Mouse (Mus musculus): Measurements from ENCODE around the gene Dennd5b. TPM values are rescaled to one million over a fixed set of nuclear protein-coding genes. Genes with fewer than 3 reads are reported as not detected.

Gene Dennd5b
- polyA plus RNA-seq, 1 experiment from 2014 or later = 30.0 TPM

GRCm38 (mm10) chr6:148986003-148986402, 115.5 kb downstream of the Dennd5b start:
- Histone ChIP-seq H3K27me3 (ENCODE audit: control insufficient read depth, insufficient read depth, low read length) (no peaks in the 10 kb centered on the region), H3K4me3 (ENCODE audit: low read depth, low read length) (no peak overlapping the region), H3K9ac (ENCODE audit: low read depth, low read length) (no peak overlapping the region), H3K27ac (ENCODE audit: low read depth, low read length) (no peak overlapping the region), H3K36me3 (ENCODE audit: control insufficient read depth, insufficient read depth, low read length) (no peaks in the 10 kb centered on the region), H3K9me3 (ENCODE audit: control insufficient read depth, low read length) (no peaks in the 10 kb centered on the region), H3K4me1 (replicated peaks; ENCODE audit: control insufficient read depth, insufficient read depth, low read length) (no peaks in the 10 kb centered on the region), H3K4me2 (replicated peaks; ENCODE audit: low read depth, low read length) (no peak overlapping the region)
- WGBS = 85% methylated on average over 4 of the region's 4 CpGs
- ATAC-seq (ENCODE audit: low FRiP score) (no peak), DNase-seq (ENCODE audit: low spot score) (no peak)

DNA sequence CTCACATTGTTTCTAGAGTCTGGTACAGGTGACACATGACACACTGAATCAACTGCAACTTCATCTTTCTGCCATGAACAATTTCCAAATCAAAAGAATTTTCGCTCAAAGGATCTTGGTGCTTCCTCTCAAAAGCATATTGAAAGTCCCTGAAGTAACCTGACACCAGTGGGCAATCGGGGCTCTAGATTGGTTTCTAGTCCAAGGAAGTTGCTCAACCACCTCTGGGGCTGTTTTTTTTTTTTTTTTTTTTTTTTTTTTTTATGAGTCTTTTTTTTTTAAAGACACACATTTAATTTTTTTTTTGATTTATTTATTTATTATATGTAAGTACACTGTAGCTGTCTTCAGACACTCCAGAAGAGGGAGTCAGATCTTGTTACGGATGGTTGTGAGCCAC, 121.0 kb downstream of the Dennd5b start:
- no peak overlapping the region for H3K9ac ChIP-seq (ENCODE audit: low read depth, low read length)
- H3K36me3 ChIP-seq (ENCODE audit: control insufficient read depth, insufficient read depth, low read length) = no peaks in the 10 kb centered on the region
- H3K4me2 ChIP-seq (replicated peaks; ENCODE audit: low read depth, low read length) = no peak overlapping the region
- no peak overlapping the region for H3K4me3 ChIP-seq (ENCODE audit: low read depth, low read length)
- H3K27me3 ChIP-seq (ENCODE audit: control insufficient read depth, insufficient read depth, low read length) = no peaks in the 10 kb centered on the region
- no peak for ATAC-seq (ENCODE audit: low FRiP score)
- no peak for DNase-seq (ENCODE audit: low spot score)
- no peaks in the 10 kb centered on the region for H3K9me3 ChIP-seq (ENCODE audit: control insufficient read depth, low read length)
- no peaks in the 10 kb centered on the region for H3K4me1 ChIP-seq (replicated peaks; ENCODE audit: control insufficient read depth, insufficient read depth, low read length)
- 77% methylated on average over 2 of the region's 3 CpGs for WGBS
- no peak overlapping the region for H3K27ac ChIP-seq (ENCODE audit: low read depth, low read length)

DNA sequence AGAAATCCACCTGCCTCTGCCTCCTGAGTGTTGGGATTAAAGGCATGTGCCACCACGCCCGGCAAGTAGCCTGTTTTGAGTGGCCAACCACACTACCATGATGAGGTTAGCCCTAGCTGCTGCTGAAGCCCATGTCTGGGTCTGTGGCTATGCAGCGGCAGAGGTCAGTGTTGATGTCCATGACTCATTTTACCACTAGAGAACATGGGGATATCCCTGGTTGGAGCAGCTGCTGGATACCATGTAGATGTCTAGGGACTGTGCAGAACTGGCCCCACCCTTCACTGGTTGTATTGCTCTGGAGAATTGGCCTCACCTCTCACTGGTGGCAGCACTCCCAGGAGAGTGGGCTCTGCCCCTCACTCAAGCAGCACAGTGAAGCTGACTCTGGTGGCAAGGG, 126.4 kb downstream of the Dennd5b start:
- no peak overlapping the region for H3K4me2 ChIP-seq (replicated peaks; ENCODE audit: low read depth, low read length)
- no peak overlapping the region for H3K4me3 ChIP-seq (ENCODE audit: low read depth, low read length)
- no peaks in the 10 kb centered on the region for H3K27me3 ChIP-seq (ENCODE audit: control insufficient read depth, insufficient read depth, low read length)
- no peaks in the 10 kb centered on the region for H3K9me3 ChIP-seq (ENCODE audit: control insufficient read depth, low read length)
- WGBS = 93% methylated on average over 3 of the region's 3 CpGs
- ATAC-seq (ENCODE audit: low FRiP score) = no peak
- no peak for DNase-seq (ENCODE audit: low spot score)
- no peaks in the 10 kb centered on the region for H3K36me3 ChIP-seq (ENCODE audit: control insufficient read depth, insufficient read depth, low read length)
- H3K9ac ChIP-seq (ENCODE audit: low read depth, low read length) = no peak overlapping the region
- no peaks in the 10 kb centered on the region for H3K4me1 ChIP-seq (replicated peaks; ENCODE audit: control insufficient read depth, insufficient read depth, low read length)
- H3K27ac ChIP-seq (ENCODE audit: low read depth, low read length) = no peak overlapping the region

DNA sequence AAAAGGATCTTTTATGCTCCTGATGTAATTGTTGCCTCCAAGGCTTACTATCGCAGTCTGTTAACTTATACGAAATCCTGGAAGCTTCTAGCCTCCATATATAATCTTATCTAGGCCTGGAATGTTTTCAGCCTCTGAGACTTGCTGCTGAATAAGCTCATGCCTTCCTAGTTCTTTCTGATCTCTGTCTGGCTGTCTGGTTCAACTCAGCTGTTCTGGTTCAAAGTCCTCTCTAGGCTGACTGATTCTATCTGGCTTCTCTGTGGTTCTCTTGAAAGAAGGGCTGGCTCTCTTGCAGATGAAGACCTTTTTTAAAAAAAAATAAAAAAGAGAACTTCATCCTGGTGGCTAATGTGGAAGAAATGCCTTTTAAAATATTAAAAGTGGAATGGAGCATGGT, 128.6 kb downstream of the Dennd5b start:
- ATAC-seq (ENCODE audit: low FRiP score) (no peak), DNase-seq (ENCODE audit: low spot score) (no peak)
- no peak overlapping the region for H3K4me2 ChIP-seq (replicated peaks; ENCODE audit: low read depth, low read length)
- no peak overlapping the region for H3K9ac ChIP-seq (ENCODE audit: low read depth, low read length)
- no peaks in the 10 kb centered on the region for H3K9me3 ChIP-seq (ENCODE audit: control insufficient read depth, low read length)
- no peaks in the 10 kb centered on the region for H3K36me3 ChIP-seq (ENCODE audit: control insufficient read depth, insufficient read depth, low read length)
- H3K4me1 ChIP-seq (replicated peaks; ENCODE audit: control insufficient read depth, insufficient read depth, low read length) = no peaks in the 10 kb centered on the region
- WGBS = 89% methylated on average over 2 of the region's 2 CpGs
- no peaks in the 10 kb centered on the region for H3K27me3 ChIP-seq (ENCODE audit: control insufficient read depth, insufficient read depth, low read length)
- H3K27ac ChIP-seq (ENCODE audit: low read depth, low read length) = no peak overlapping the region
- no peak overlapping the region for H3K4me3 ChIP-seq (ENCODE audit: low read depth, low read length)

DNA sequence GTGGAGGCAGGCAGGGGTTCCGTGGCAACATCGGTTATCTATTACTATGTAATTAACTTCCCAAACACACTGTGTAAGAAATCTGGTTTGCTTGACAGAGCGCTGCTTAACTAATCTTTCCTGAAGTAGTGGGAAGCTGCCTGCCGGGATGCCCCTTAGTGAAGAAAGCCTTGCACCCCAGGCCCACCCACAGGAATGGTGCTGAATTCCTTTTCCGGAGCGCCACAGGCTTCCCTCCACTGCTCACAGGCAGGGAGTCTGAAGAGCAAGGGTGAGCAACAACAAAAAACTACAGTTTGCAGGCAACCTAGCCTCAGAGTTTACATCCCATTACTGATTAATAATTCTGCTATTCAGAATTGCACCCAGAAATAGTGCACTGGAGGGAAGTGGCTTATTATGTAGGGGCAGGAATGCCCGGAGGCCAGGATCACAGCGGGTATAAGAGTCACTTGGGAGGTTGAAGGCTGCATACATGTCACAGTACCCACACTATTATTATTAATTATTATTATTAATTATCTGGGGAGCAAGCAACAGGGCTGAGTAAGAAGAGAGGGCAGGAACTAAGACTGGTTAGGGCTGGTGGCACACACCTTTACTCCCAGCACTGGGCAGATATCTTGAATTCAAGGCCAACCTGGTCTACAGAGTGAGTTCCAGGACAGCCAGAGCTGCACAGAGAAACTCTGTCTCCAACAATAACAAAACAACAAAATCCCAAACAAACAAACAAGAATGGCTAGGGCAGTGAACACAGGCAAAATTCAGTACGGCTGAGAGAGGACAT, 129.2 kb downstream of the Dennd5b start:
- Histone ChIP-seq H3K27ac (ENCODE audit: low read depth, low read length) (no peak overlapping the region), H3K36me3 (ENCODE audit: control insufficient read depth, insufficient read depth, low read length) (no peaks in the 10 kb centered on the region), H3K4me1 (replicated peaks; ENCODE audit: control insufficient read depth, insufficient read depth, low read length) (no peaks in the 10 kb centered on the region), H3K9me3 (ENCODE audit: control insufficient read depth, low read length) (no peaks in the 10 kb centered on the region), H3K9ac (ENCODE audit: low read depth, low read length) (no peak overlapping the region), H3K4me3 (ENCODE audit: low read depth, low read length) (no peak overlapping the region), H3K4me2 (replicated peaks; ENCODE audit: low read depth, low read length) (no peak overlapping the region), H3K27me3 (ENCODE audit: control insufficient read depth, insufficient read depth, low read length) (no peaks in the 10 kb centered on the region)
- DNase-seq (ENCODE audit: low spot score) (no peak), ATAC-seq (ENCODE audit: low FRiP score) (no peak)
- 26% methylated on average over 9 of the region's 9 CpGs for WGBS

DNA sequence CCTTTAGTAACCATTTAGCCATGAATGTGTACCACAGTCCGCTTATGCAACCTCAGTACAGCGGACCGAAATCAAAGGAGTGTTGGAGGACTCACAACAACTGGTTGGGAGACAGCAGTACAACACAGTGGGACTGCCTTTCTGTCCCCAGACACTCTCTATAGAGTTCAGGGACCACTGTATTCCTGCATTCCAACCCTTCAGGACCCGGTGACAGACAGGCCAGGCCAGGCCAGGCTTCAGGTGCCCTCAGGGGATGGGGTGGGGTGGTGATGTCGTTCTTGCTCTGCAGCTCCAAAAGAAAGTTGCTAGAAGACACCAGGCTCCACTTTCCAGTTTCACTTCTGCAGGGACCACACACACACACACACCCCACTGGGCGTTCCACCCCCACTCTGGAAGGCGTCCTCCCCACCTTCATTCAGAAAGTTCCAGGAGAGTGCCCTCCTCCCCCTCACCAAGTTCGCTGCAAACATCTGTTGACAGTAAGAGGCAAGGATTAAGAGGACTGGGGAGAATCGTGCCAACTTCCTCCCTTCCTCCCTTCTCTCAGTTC, 130.0 kb downstream of the Dennd5b start:
- 31% methylated on average over 9 of the region's 9 CpGs for WGBS
- no peak for ATAC-seq (ENCODE audit: low FRiP score)

GRCm38 (mm10) chr6:148961285-148961684, 140.2 kb downstream of the Dennd5b start:
- 44% methylated on average over 1 of the region's 1 CpGs for WGBS

More for the DNA sequence above, 130.0 kb downstream of the Dennd5b start:
- no peak overlapping the region for H3K4me2 ChIP-seq (replicated peaks; ENCODE audit: low read depth, low read length)
- no peaks in the 10 kb centered on the region for H3K4me1 ChIP-seq (replicated peaks; ENCODE audit: control insufficient read depth, insufficient read depth, low read length)
- H3K9ac ChIP-seq (ENCODE audit: low read depth, low read length) = no peak overlapping the region
- no peaks in the 10 kb centered on the region for H3K27me3 ChIP-seq (ENCODE audit: control insufficient read depth, insufficient read depth, low read length)
- no peaks in the 10 kb centered on the region for H3K9me3 ChIP-seq (ENCODE audit: control insufficient read depth, low read length)
- H3K27ac ChIP-seq (ENCODE audit: low read depth, low read length) = no peak overlapping the region
- DNase-seq (ENCODE audit: low spot score) = no peak
- no peaks in the 10 kb centered on the region for H3K36me3 ChIP-seq (ENCODE audit: control insufficient read depth, insufficient read depth, low read length)
- no peak overlapping the region for H3K4me3 ChIP-seq (ENCODE audit: low read depth, low read length)

DNA sequence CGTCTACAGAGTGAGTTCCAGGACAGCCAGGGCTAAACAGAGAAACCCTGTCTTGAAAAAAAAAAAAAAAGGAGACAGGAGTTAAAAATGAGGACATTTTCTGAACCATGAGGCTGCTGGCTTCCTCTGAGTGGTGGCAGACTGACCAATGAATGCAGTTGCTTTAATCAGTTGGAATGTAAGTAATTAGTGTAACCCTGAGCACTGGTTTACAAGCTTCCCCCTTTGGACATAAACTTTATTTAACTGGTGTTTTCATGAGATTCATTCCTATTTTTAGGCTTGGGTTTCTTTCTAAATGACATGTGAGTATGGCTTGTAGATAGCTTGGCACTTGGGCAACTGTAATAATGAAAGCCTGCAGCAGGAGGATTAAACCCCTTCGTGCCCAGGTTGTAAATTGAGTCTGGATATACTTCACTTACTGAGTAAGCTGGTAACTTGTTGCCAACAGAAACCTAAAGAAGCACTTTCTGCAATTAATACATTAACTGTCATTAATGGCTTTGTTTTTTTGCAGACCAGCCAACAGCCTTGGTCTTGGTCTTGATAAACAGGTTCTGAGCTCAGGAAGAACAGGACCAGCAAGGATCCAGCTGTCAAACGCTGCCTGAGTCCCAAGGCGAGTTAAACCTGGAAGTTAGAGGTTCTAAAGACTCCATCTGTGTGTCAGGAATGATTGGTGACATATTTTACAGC, 141.8 kb downstream of the Dennd5b start:
- H3K27ac ChIP-seq (ENCODE audit: low read depth, low read length) = no peak overlapping the region
- no peak overlapping the region for H3K4me2 ChIP-seq (replicated peaks; ENCODE audit: low read depth, low read length)
- H3K4me3 ChIP-seq (ENCODE audit: low read depth, low read length) = no peak overlapping the region
- H3K4me1 ChIP-seq (replicated peaks; ENCODE audit: control insufficient read depth, insufficient read depth, low read length) = no peaks in the 10 kb centered on the region
- no peaks in the 10 kb centered on the region for H3K27me3 ChIP-seq (ENCODE audit: control insufficient read depth, insufficient read depth, low read length)
- no peak overlapping the region for H3K9ac ChIP-seq (ENCODE audit: low read depth, low read length)
- no peak for DNase-seq (ENCODE audit: low spot score)
- H3K9me3 ChIP-seq (ENCODE audit: control insufficient read depth, low read length) = no peaks in the 10 kb centered on the region
- 69% methylated on average over 4 of the region's 4 CpGs for WGBS
- ATAC-seq (ENCODE audit: low FRiP score) = no peak
- no peaks in the 10 kb centered on the region for H3K36me3 ChIP-seq (ENCODE audit: control insufficient read depth, insufficient read depth, low read length)

More at GRCm38 (mm10) chr6:148961285-148961684, 140.2 kb downstream of the Dennd5b start:
- Histone ChIP-seq H3K4me1 (replicated peaks; ENCODE audit: control insufficient read depth, insufficient read depth, low read length) (no peaks in the 10 kb centered on the region), H3K27ac (ENCODE audit: low read depth, low read length) (no peak overlapping the region), H3K9ac (ENCODE audit: low read depth, low read length) (no peak overlapping the region), H3K27me3 (ENCODE audit: control insufficient read depth, insufficient read depth, low read length) (no peaks in the 10 kb centered on the region), H3K36me3 (ENCODE audit: control insufficient read depth, insufficient read depth, low read length) (no peaks in the 10 kb centered on the region), H3K4me3 (ENCODE audit: low read depth, low read length) (no peak overlapping the region), H3K9me3 (ENCODE audit: control insufficient read depth, low read length) (no peaks in the 10 kb centered on the region), H3K4me2 (replicated peaks; ENCODE audit: low read depth, low read length) (no peak overlapping the region)
- DNase-seq (ENCODE audit: low spot score) (no peak), ATAC-seq (ENCODE audit: low FRiP score) (no peak)
